Mouse (Mus musculus): ENCODE data around the gene Tmtc2.

DNA sequence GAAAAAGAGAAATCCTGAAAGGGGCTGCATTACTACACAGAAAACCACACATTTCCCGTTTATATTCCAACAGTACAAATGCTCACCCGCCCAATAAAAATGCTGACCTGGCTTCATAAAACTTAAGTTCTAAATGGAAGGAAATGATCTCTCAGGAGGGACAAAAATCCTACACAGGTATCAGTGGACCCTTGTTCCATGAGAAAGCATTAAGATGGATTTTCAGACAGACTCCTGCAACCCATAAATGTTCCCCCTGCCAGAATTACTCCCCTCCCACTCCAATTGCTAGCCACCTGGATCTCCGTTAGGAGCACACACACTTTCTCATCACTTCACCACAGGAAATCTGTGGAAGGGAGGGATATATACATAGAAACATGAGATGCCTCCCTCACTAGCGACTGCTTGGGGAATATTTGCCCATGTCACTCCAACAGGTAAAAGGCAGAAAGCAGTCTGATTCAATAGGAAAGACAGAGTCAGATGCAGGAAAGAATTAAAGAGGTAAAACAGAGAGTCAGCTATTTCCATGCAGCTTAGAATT, 250.5 kb downstream of the Tmtc2 start:
- TF ChIP-seq CTCF (IDR thresholded peaks at IDR 0.05; ENCODE audit: borderline replicate concordance, extremely low read depth, insufficient read depth, insufficient read length) (no peak), POLR2A (IDR thresholded peaks at IDR 0.05; ENCODE audit: borderline replicate concordance, extremely low read depth, insufficient read depth, insufficient read length, poor library complexity, severe bottlenecking) (no peak)
